Mouse (Mus musculus) kidney, embryonic 15.5 days (tissue): ENCODE results near the gene Cpeb3. TPM values are rescaled to one million over a fixed set of nuclear protein-coding genes. Genes with fewer than 3 reads are reported as not detected.

Experiments
- ATAC-seq: fragments of 200-750 bp; cut with Nextera tagmentation; replicated peaks from 2 replicates; pipeline ENCODE4 v1.8.0; 2017; ENCODE audit warnings: moderate TSS enrichment; ENCODE audit not compliant: low FRiP score
- H3K27ac ChIP-seq: fragments of 300-500 bp; sonication (generic); 2 replicates; pipeline ENCODE4 v1.5.1; 2015; ENCODE audit warnings: mild to moderate bottlenecking, inconsistent platforms
- H3K27me3 ChIP-seq: fragments of 300-500 bp; sonication (generic); 2 replicates; pipeline ENCODE4 v1.6.1; 2015; ENCODE audit warnings: inconsistent platforms
- H3K36me3 ChIP-seq: fragments of 300-500 bp; sonication (generic); 2 replicates; pipeline ENCODE4 v1.6.1; 2015; ENCODE audit warnings: inconsistent platforms
- H3K4me1 ChIP-seq: fragments of 300-500 bp; sonication (generic); 2 replicates; pipeline ENCODE4 v1.6.1; 2015; ENCODE audit warnings: inconsistent platforms
- H3K4me2 ChIP-seq: fragments of 300-500 bp; sonication (generic); 2 replicates; pipeline ENCODE4 v1.6.1; 2015; ENCODE audit warnings: moderate library complexity, mild to moderate bottlenecking, inconsistent platforms
- H3K4me3 ChIP-seq: fragments of 300-500 bp; sonication (generic); replicated peaks from 2 replicates; pipeline ENCODE4 v1.5.1; 2015; ENCODE audit warnings: mild to moderate bottlenecking, inconsistent platforms
- H3K9ac ChIP-seq: fragments of 300-500 bp; sonication (generic); 2 replicates; pipeline ENCODE4 v1.6.1; 2015; ENCODE audit warnings: mild to moderate bottlenecking, inconsistent platforms
- H3K9me3 ChIP-seq: fragments of 300-500 bp; sonication (generic); replicated peaks from 2 replicates; pipeline ENCODE4 v1.6.1; 2016; ENCODE audit warnings: inconsistent platforms
- WGBS: fragments of 180-500 bp; shearing (Covaris S2); methylation state at CpG from one replicate; pipeline ENCODE4 v1.1.7; 2015; ENCODE audit warnings: mixed read lengths; 5-methylcytosine and 5-hydroxymethylcytosine counted together
- polyA plus RNA-seq: library from polyadenylated mRNA; unstranded; fragments of >200 nt; fragmentation: Nextera tagmentation; extraction: Ambion mirVana; gene quantifications from 2 replicates; pipeline ENCODE4 v1.2.1, GENCODE M21; 2015

Cpeb3 gene
- polyA plus RNA-seq, 1 experiment from 2014 or later, result 1.2 TPM

- WGBS, result 97% methylated on average over 1 of the region's 1 CpGs
- H3K27me3 ChIP-seq, result no peaks in the 10 kb centered on the region
- no peak for ATAC-seq
Measured at GRCm38 (mm10) chr19:37203371-37203770, 5.0 kb downstream of the Cpeb3 start.

DNA sequence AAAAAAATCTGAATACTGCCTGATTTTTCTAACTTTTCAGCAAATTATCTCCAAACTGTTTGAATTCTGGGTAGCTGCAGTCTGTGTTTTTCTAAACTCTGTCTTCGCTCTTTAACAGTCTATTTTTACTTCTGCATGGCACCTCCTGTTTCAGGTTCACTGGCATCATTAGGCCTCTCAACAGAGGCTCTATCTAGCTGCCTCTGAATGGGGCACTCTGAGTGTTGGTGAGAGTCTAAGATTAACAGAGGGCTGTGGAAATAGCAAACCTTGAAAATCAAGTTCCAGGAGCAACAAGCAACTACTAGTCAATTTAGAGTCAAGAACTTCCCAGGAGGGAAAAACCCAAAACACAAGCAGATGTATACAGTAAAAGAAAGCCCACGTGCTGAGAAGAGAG is 8.5 kb downstream of the Cpeb3 start:
- no peak for ATAC-seq
- no peaks in the 10 kb centered on the region for H3K27me3 ChIP-seq
- no peaks in the 10 kb centered on the region for H3K4me1 ChIP-seq
- no peaks in the 10 kb centered on the region for H3K36me3 ChIP-seq
- no peak overlapping the region for H3K4me2 ChIP-seq
- H3K9me3 ChIP-seq, result no peaks in the 10 kb centered on the region
- H3K4me3 ChIP-seq, result no peak overlapping the region
- 75% methylated on average over 2 of the region's 2 CpGs for WGBS
- H3K27ac ChIP-seq, result no peak overlapping the region
- H3K9ac ChIP-seq, result no peak overlapping the region

More at GRCm38 (mm10) chr19:37203371-37203770, 5.0 kb downstream of the Cpeb3 start:
- Histone ChIP-seq H3K4me1 (peaks cover 5% of the 10 kb centered on the region; the same call in 1 of the 2 replicates), H3K27ac (no peak overlapping the region), H3K9me3 (no peaks in the 10 kb centered on the region), H3K4me3 (no peak overlapping the region), H3K4me2 (no peak overlapping the region), H3K9ac (no peak overlapping the region), H3K36me3 (no peaks in the 10 kb centered on the region)

DNA sequence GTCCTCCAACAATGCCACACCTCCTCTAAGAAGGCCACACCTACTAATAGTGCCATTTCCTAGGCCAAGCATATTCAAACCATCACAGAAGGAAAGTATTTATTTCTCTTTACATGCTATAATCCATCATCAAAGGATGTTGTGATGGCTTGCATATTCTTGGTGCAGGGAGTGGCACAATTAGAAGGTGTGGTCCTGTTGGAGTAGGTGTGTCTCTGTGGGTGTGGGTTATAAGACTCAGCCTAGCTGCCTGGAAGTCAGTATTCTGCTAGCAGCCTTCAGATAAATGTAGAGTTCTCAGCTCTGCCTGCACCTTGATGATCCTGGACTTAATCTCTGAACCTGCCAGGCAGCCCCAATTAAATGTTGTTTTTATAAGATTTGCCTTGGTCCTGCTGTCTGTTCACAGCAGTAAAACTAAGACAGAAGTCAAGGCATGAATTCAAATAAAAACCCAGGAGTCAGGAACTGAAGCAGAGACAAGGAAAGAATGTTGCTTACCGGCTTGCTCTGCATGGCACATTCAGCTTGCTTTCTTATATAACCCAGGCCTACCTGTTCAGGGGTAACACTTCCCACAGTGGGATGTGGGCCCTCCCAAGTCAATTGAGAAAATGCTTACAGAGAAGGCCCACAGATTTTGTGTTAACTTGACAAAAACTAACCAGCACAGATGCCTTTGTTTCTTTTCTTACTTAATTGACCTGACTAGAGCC is 10.1 kb downstream of the Cpeb3 start:
- Histone ChIP-seq H3K27me3 (no peaks in the 10 kb centered on the region), H3K36me3 (no peaks in the 10 kb centered on the region), H3K9me3 (no peaks in the 10 kb centered on the region), H3K4me3 (no peak overlapping the region), H3K4me2 (no peak overlapping the region), H3K4me1 (no peaks in the 10 kb centered on the region), H3K9ac (no peak overlapping the region), H3K27ac (no peak overlapping the region)
- no peak for ATAC-seq
- WGBS, result 73% methylated on average over 1 of the region's 1 CpGs

- no peak for ATAC-seq
- no peaks in the 10 kb centered on the region for H3K9me3 ChIP-seq
- H3K4me2 ChIP-seq, result no peak overlapping the region
- H3K27me3 ChIP-seq, result no peaks in the 10 kb centered on the region
- H3K4me1 ChIP-seq, result no peaks in the 10 kb centered on the region
- no peak overlapping the region for H3K27ac ChIP-seq
- no peak overlapping the region for H3K4me3 ChIP-seq
- 58% methylated on average over 5 of the region's 5 CpGs for WGBS
- H3K36me3 ChIP-seq, result no peaks in the 10 kb centered on the region
- H3K9ac ChIP-seq, result no peak overlapping the region
Measured at GRCm38 (mm10) chr19:37192475-37193058, 15.8 kb downstream of the Cpeb3 start.

- Histone ChIP-seq H3K36me3 (no peaks in the 10 kb centered on the region), H3K27me3 (no peaks in the 10 kb centered on the region), H3K9ac (no peak overlapping the region), H3K9me3 (no peaks in the 10 kb centered on the region), H3K27ac (no peak overlapping the region), H3K4me1 (no peaks in the 10 kb centered on the region), H3K4me3 (no peak overlapping the region), H3K4me2 (no peak overlapping the region)
- no peak for ATAC-seq
- 73% methylated on average over 4 of the region's 4 CpGs for WGBS
Measured at GRCm38 (mm10) chr19:37188366-37188948, 19.9 kb downstream of the Cpeb3 start.

DNA sequence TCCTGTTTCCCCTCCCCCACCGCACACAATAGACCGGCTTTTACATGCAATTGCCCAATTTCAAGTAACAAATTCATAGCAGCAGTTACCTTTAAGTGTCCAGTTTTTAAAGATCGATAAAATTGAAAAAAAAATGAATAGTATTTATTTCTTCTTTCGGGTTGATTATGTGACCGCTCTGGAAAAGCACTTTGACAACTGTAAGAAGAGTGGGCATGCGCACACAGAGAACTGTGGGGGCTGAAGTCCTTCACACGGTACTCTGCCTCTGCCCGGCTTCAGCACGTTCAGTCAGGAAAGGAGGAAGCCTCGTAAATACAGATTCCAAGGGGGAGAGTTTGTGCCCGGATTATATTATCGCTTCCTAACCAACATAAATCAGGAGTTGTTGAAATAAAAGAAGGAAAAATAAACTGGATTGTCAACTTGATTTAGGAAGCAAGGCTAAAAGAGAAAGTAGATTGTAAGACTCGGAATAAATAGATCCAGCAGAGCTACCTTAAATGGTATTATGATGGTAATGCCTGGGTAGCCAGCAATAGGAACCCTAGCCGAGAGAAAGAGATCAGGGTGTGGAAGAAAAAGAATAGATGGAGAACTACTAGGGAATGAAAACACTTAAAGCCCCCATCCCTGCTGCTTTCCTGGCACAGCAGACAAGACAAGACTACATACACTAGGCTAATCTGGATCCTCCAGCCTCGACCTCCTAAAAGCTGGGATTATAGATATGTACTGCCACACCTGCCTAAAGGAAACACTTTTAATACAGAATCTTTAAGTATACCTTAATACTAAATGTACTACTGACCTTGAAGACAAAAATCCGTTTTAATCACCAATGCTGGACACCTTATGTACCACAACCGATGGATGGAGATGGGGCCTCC is 30.3 kb downstream of the Cpeb3 start:
- 14% methylated on average over 17 of the region's 17 CpGs for WGBS
- Histone ChIP-seq H3K27ac (no peak overlapping the region), H3K4me2 (peak overlapping the region; percentile 59), H3K9me3 (no peaks in the 10 kb centered on the region), H3K9ac (0 out of 2 replicates have a peak overlapping the region, but pooled peaks have one; percentile 10), H3K4me3 (peak overlapping the region; percentile 39), H3K27me3 (peaks cover 21% of the 10 kb centered on the region), H3K4me1 (peaks cover 22% of the 10 kb centered on the region), H3K36me3 (no peaks in the 10 kb centered on the region)
- ATAC-seq, result peak; percentile 68

GRCm38 (mm10) chr19:37176879-37177462 is 31.4 kb downstream of the Cpeb3 start:
- no peak for ATAC-seq
- H3K4me2 ChIP-seq, result 0 out of 2 replicates have a peak overlapping the region, but pooled peaks have one; percentile 19
- no peak overlapping the region for H3K4me3 ChIP-seq
- H3K4me1 ChIP-seq, result peaks cover 22% of the 10 kb centered on the region
- no peaks in the 10 kb centered on the region for H3K9me3 ChIP-seq
- H3K27me3 ChIP-seq, result peaks cover 32% of the 10 kb centered on the region
- no peaks in the 10 kb centered on the region for H3K36me3 ChIP-seq
- no peak overlapping the region for H3K9ac ChIP-seq
- WGBS, result 38% methylated on average over 4 of the region's 4 CpGs
- no peak overlapping the region for H3K27ac ChIP-seq

DNA sequence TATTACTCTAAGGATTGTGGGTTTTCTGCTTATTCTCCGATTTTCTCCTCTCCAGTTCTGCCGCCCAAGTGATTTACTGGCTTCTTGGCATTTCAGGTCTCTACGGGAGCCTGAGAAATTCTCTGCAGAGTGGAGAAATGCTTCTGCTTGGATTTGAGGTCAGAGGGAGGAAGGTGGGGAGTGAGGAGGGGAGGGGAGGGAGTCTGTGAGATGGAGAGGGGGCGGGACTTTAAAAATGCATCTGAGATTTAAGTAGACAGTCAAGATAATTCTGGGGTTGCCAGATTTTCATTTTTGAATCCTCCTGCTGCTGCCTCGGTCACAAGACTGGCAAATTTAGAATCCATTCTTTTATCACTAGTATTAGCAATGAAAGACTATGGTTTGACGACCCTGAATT is 32.5 kb downstream of the Cpeb3 start:
- no peak for ATAC-seq
- no peak overlapping the region for H3K9ac ChIP-seq
- H3K4me2 ChIP-seq, result peak overlapping the region; percentile 95
- H3K27me3 ChIP-seq, result peaks cover 34% of the 10 kb centered on the region
- peaks cover 22% of the 10 kb centered on the region for H3K4me1 ChIP-seq
- H3K36me3 ChIP-seq, result no peaks in the 10 kb centered on the region
- WGBS, result 7% methylated on average over 6 of the region's 6 CpGs
- H3K27ac ChIP-seq, result peak overlapping the region; percentile 83; the same call in 1 of the 2 replicates
- H3K9me3 ChIP-seq, result no peaks in the 10 kb centered on the region
- peak overlapping the region; percentile 60 for H3K4me3 ChIP-seq

GRCm38 (mm10) chr19:37175436-37175805 is 33.0 kb downstream of the Cpeb3 start:
- Histone ChIP-seq H3K27me3 (peaks cover 34% of the 10 kb centered on the region), H3K4me3 (peak overlapping the region; percentile 60), H3K36me3 (no peaks in the 10 kb centered on the region), H3K9ac (peak overlapping the region; percentile 40), H3K27ac (peak overlapping the region; percentile 83), H3K4me2 (peak overlapping the region; percentile 95), H3K4me1 (peaks cover 22% of the 10 kb centered on the region), H3K9me3 (no peaks in the 10 kb centered on the region)
- 2% methylated on average over 12 of the region's 12 CpGs for WGBS
- ATAC-seq, result no peak

- ATAC-seq, result peak; percentile 86
- no peaks in the 10 kb centered on the region for H3K9me3 ChIP-seq
- H3K36me3 ChIP-seq, result no peaks in the 10 kb centered on the region
- H3K4me3 ChIP-seq, result peak overlapping the region; percentile 60
- peaks cover 34% of the 10 kb centered on the region for H3K27me3 ChIP-seq
- WGBS, result under 1% methylated on average over 36 of the region's 36 CpGs
- H3K4me1 ChIP-seq, result peaks cover 22% of the 10 kb centered on the region
- H3K4me2 ChIP-seq, result peak overlapping the region; percentile 95
- peak overlapping the region; percentile 83 for H3K27ac ChIP-seq
- peak overlapping the region; percentile 40 for H3K9ac ChIP-seq
Measured at GRCm38 (mm10) chr19:37174716-37175435, 33.5 kb downstream of the Cpeb3 start.
